Mouse (Mus musculus) cerebellum, adult 11 months (tissue): Measurements from ENCODE around the gene Tmem95.

Experiments
- DNase-seq: peaks from one replicate; pipeline ENCODE4 v3.0.0; 2022

Tmem95 gene

GRCm38 (mm10) chr11:69837952-69838713, 39.7 kb downstream of the Tmem95 start, which contains the start of gene Tmem256:
Tmem256 (plus strand) TSS chr11:69838514.
- peak; percentile 96 for DNase-seq

GRCm38 (mm10) chr11:69837604-69837951, 40.2 kb downstream of the Tmem95 start, which contains the start of gene Nlgn2:
Nlgn2 (minus strand) TSS chr11:69837784.
- DNase-seq, result no peak

GRCm38 (mm10) chr11:69836703-69837576, 40.9 kb downstream of the Tmem95 start:
- peak; percentile 69 for DNase-seq

GRCm38 (mm10) chr11:69835966-69836335, 41.9 kb downstream of the Tmem95 start:
- DNase-seq, result no peak

- no peak for DNase-seq
Observed at GRCm38 (mm10) chr11:69835326-69835965, 42.4 kb downstream of the Tmem95 start.

GRCm38 (mm10) chr11:69834001-69834549, 43.7 kb downstream of the Tmem95 start:
- no peak for DNase-seq

GRCm38 (mm10) chr11:69833554-69833953, 44.3 kb downstream of the Tmem95 start:
- DNase-seq, result no peak

GRCm38 (mm10) chr11:69828832-69829231, 49.0 kb downstream of the Tmem95 start:
- no peak for DNase-seq
